Mouse (Mus musculus) olfactory bulb, adult 2 months (tissue): ENCODE measurements at regions not wholly inside any gene's neighbourhood (a gene's known extent, or its start where the extent isn't known, plus 50 kb on each side); places are given as distances from the start of the nearest gene placed in this dataset.
A peak's percentile ranks its signal among the peaks of the same experiment; 100 is the strongest.
"Not testable (repeated sequence)": the region's sequence is repeated elsewhere in the genome, so short reads cannot be mapped to it uniquely, and the experiment has no call there.

Experiments
- H3K27ac ChIP-seq: fragments of 200-500 bp; 2 replicates; pipeline ENCODE4 v1.5.1; 2012; ENCODE audit warnings: low read depth, low read length; ENCODE audit not compliant: insufficient read depth
- H3K4me1 ChIP-seq: fragments of 200-500 bp; 2 replicates; pipeline ENCODE4 v1.6.1; 2012; ENCODE audit warnings: low read length; ENCODE audit not compliant: control insufficient read depth, insufficient read depth
- H3K4me3 ChIP-seq: fragments of 200-500 bp; 2 replicates; pipeline ENCODE4 v1.5.1; 2012; ENCODE audit warnings: mild to moderate bottlenecking, low read depth, low read length, moderate library complexity; ENCODE audit not compliant: insufficient read depth
- CTCF ChIP-seq: fragments of 200-500 bp; IDR thresholded peaks from 2 replicates; pipeline ENCODE4 v1.5.1; 2012; ENCODE audit warnings: low read depth, mild to moderate bottlenecking, low read length, moderate library complexity; ENCODE audit not compliant: insufficient read depth
- POLR2A ChIP-seq: fragments of 200-500 bp; IDR thresholded peaks from 2 replicates; pipeline ENCODE4 v1.6.1; 2012; ENCODE audit warnings: mild to moderate bottlenecking, low read depth, low read length, moderate library complexity; ENCODE audit not compliant: insufficient read depth
- WGBS: fragments of 180-500 bp; shearing (Covaris S2); methylation state at CpG from one replicate; pipeline ENCODE4 v1.1.7; 2018; 5-methylcytosine and 5-hydroxymethylcytosine counted together

GRCm38 (mm10) chr12:45464952-45465351, 390.4 kb upstream of the Stxbp6 start:
- Histone ChIP-seq H3K4me1 (peaks cover 3% of the 10 kb centered on the region), H3K4me3 (no peak overlapping the region), H3K27ac (no peak overlapping the region)
- TF ChIP-seq CTCF (no peak), POLR2A (no peak)
- WGBS = 93% methylated on average over 2 of the region's 2 CpGs

DNA sequence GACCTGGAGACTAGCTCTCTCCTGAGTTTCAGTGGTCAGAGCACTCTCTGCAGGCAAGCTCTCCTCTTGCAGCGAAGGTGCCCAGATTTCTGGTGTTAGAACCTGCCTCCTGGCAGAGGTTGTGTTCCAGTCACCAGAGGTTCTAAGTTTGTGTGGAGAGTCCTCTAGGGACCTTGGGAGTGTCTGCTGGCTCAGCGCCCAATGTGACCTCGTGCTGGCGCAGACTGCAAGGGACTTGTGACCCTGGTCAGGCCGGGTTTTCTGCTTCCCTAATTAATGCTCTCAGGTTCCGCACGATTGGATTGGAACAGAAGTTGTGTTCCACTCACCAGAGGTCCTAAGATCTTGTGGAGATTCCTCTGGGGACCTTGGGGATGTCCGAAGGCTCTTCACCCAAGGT, 384.2 kb upstream of the Stxbp6 start:
- WGBS = 73% methylated on average over 8 of the region's 8 CpGs
- H3K27ac ChIP-seq, H3K4me3 ChIP-seq, H3K4me1 ChIP-seq: not testable (repeated sequence)

DNA sequence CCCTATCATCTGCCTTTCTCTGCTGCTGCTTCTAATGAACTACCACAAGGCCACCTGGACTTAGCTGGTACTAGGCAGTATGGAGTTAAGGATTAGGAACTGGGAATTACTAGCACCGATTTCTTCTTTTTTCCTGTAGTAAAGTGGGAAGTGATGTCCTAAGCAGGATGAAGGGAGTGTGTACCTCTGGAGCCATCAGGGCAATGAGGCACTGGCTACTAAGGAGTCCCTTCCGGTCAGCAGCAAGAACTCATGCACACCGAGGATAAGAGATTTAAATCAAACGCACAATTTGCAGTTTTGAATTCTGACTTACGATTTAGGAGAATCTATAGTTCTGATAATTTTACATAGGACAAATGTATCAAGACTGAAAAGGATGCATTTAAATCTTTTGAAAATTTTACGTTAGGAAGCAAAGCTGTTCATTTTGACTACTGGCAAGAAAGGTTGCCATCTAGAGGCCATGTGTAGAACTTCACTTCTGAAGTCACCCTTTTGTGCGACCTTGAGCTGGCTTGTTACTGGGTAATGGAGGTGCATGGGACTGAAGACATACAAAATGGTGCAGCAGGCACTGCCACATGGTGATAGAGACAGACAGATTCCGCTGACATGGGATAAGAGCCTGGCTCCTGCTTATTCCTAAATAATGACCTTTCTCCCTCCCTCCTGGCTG, 369.1 kb upstream of the Stxbp6 start:
- Histone ChIP-seq H3K4me3 (no peak overlapping the region), H3K4me1 (no peaks in the 10 kb centered on the region), H3K27ac (no peak overlapping the region; the same call in 1 of the 2 replicates)
- TF ChIP-seq CTCF (no peak), POLR2A (no peak)
- WGBS = 55% methylated on average over 8 of the region's 8 CpGs

- TF ChIP-seq CTCF (no peak), POLR2A (no peak)
- no peak overlapping the region for H3K27ac ChIP-seq
- H3K4me3 ChIP-seq = no peak overlapping the region
- 52% methylated on average over 4 of the region's 4 CpGs for WGBS
- H3K4me1 ChIP-seq = no peaks in the 10 kb centered on the region
These were observed 368.0 kb upstream of the Stxbp6 start for GRCm38 (mm10) chr12:45442474-45442873.

DNA sequence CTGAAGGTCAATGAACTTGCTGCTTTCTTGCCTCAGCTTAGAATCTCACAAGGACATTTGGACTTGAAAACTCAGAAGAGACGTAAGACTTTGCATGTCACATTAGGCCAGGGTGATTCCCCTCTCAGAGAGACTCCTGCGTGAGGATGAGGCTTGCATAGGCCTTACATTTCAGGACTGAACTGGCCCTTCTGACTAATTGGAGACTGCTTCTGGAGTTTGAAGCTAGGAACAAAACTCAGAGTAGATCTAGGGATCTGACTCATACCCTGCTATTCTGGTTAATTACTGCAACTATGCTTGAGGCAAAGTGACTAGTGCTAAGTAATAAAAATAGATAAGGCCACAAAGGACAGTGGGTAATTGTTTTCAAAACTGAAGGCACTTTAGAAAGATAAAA, 365.2 kb upstream of the Stxbp6 start:
- no peak overlapping the region for H3K4me3 ChIP-seq
- 39% methylated on average over 2 of the region's 2 CpGs for WGBS
- H3K4me1 ChIP-seq = no peaks in the 10 kb centered on the region
- TF ChIP-seq POLR2A = no peak
- no peak for TF ChIP-seq CTCF
- H3K27ac ChIP-seq = peak overlapping the region; percentile 89

- H3K4me1 ChIP-seq = no peaks in the 10 kb centered on the region
- no peak overlapping the region for H3K27ac ChIP-seq
- no peak for TF ChIP-seq POLR2A
- no peak for TF ChIP-seq CTCF
These were observed 362.8 kb upstream of the Stxbp6 start for GRCm38 (mm10) chr12:45437271-45437670.

GRCm38 (mm10) chr12:45399436-45399835, 324.9 kb upstream of the Stxbp6 start:
- no peak overlapping the region for H3K27ac ChIP-seq
- TF ChIP-seq CTCF = no peak
- no peak for TF ChIP-seq POLR2A
- WGBS = 22% methylated on average over 2 of the region's 2 CpGs

More at GRCm38 (mm10) chr12:45437271-45437670, 362.8 kb upstream of the Stxbp6 start:
- no peak overlapping the region for H3K4me3 ChIP-seq

GRCm38 (mm10) chr12:45384864-45385263, 310.4 kb upstream of the Stxbp6 start:
- H3K27ac ChIP-seq = no peak overlapping the region
- 60% methylated on average over 3 of the region's 3 CpGs for WGBS
- no peak for TF ChIP-seq CTCF
- TF ChIP-seq POLR2A = no peak
- no peaks in the 10 kb centered on the region for H3K4me1 ChIP-seq
- no peak overlapping the region for H3K4me3 ChIP-seq

More at GRCm38 (mm10) chr12:45399436-45399835, 324.9 kb upstream of the Stxbp6 start:
- Histone ChIP-seq H3K4me1 (peaks cover 2% of the 10 kb centered on the region; the same call in 1 of the 2 replicates), H3K4me3 (no peak overlapping the region)
